22 mouse cellular contexts compared by ENCODE assay signal in the genomic region with DNA sequence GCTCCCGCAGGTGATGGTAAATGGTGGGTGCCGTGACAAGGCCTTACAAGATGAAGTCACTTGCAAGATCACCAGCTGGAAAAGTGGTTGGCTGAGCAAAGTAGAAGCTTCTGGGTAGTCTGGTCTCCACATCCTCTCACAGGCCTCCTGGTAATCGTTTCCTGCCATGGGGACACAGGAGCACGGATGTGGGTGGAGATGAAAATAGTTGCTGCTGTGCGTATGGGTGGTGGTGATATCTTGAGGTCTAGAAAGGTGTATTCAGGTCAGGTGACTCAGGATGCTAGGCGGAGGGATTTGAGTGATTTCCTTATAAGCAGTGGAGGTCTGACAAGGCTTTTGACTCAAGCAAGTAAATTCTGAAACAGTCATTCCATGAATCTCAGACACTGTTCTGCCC. TPM values are rescaled to one million over a fixed set of nuclear protein-coding genes. Genes with fewer than 3 reads are reported as not detected.
DNase-seq lines count a peak whose midpoint lies in the region; ATAC-seq lines count a peak whose summit lies in the region.
"Had no signal": no experiment of that assay in that cellular context is flagged by ENCODE, and none has a peak within 500 bp of the region (broad histone marks: within the 10 kb centered on the region; RNA-seq: fewer than 3 reads in every experiment).

No protein-coding gene starts in this region.

- H3K4me3 ChIP-seq in heart, embryonic 10.5 days, result no peak overlapping the region
- H3K4me3 ChIP-seq in midbrain, embryonic 13.5 days (replicated peaks), result no peak overlapping the region
- no peak overlapping the region for H3K4me3 ChIP-seq in midbrain, embryonic 10.5 days
- H3K4me3 ChIP-seq: embryonic facial prominence, embryonic 13.5 days; forebrain, embryonic 12.5 days; gastrocnemius, adult 2 months; heart, embryonic 13.5 days; hindbrain, embryonic 12.5 days had no signal

- no peaks in the 10 kb centered on the region for H3K9me3 ChIP-seq in heart, embryonic 10.5 days
- 0 out of 2 replicates have a peak, but pooled peaks cover 6% of the 10 kb centered on the region for H3K9me3 ChIP-seq in midbrain, embryonic 13.5 days
- no peaks in the 10 kb centered on the region for H3K9me3 ChIP-seq in midbrain, embryonic 10.5 days (replicated peaks)
- H3K9me3 ChIP-seq: embryonic facial prominence, embryonic 13.5 days; forebrain, embryonic 12.5 days; heart, embryonic 13.5 days; hindbrain, embryonic 12.5 days had no signal

- H3K36me3 ChIP-seq in heart, embryonic 10.5 days, result peaks cover 12% of the 10 kb centered on the region; the same call in 1 of the 2 replicates
- H3K36me3 ChIP-seq in midbrain, embryonic 13.5 days, result peaks cover 8% of the 10 kb centered on the region
- H3K36me3 ChIP-seq in midbrain, embryonic 10.5 days, result peaks cover 12% of the 10 kb centered on the region; the same call in 1 of the 2 replicates

- H3K4me2 ChIP-seq in midbrain, embryonic 13.5 days (replicated peaks), result no peak overlapping the region
- H3K4me2 ChIP-seq: embryonic facial prominence, embryonic 13.5 days; forebrain, embryonic 12.5 days; heart, embryonic 13.5 days; hindbrain, embryonic 12.5 days had no signal

- DNase-seq in heart, embryonic 10.5 days (ENCODE audit: low spot score), result peak; percentile 70
- DNase-seq in heart, postnatal 14 days, result no peak
- DNase-seq in thymus, postnatal 36 days, result peak; percentile 8 to 16
- no peak for DNase-seq in thymus, adult 18-20 months
- peak; percentile 45 for DNase-seq in induced T-regulatory cell, adult 2 months (ENCODE audit: low read depth)
- DNase-seq in midbrain, embryonic 10.5 days (ENCODE audit: low spot score), result no peak
- DNase-seq: adrenal gland, adult 2 months; adrenal gland, postnatal 25 days; cerebellum, adult 18-20 months; cerebellum, adult 9-11 months; cerebellum, postnatal 36 days; forebrain, postnatal 0 days; gastrocnemius, adult 2 months; gastrocnemius, postnatal 25 days; heart, postnatal 4 days had no signal

- no peaks in the 10 kb centered on the region for H3K4me1 ChIP-seq in heart, embryonic 10.5 days
- H3K4me1 ChIP-seq in midbrain, embryonic 13.5 days (replicated peaks), result no peaks in the 10 kb centered on the region
- no peaks in the 10 kb centered on the region for H3K4me1 ChIP-seq in midbrain, embryonic 10.5 days
- H3K4me1 ChIP-seq: forebrain, embryonic 12.5 days had no signal

- no peaks in the 10 kb centered on the region for H3K27me3 ChIP-seq in heart, embryonic 10.5 days (ENCODE audit: insufficient read depth, poor library complexity, severe bottlenecking)
- no peaks in the 10 kb centered on the region for H3K27me3 ChIP-seq in midbrain, embryonic 13.5 days
- no peaks in the 10 kb centered on the region for H3K27me3 ChIP-seq in midbrain, embryonic 10.5 days (ENCODE audit: low read depth, poor library complexity, severe bottlenecking)
- H3K27me3 ChIP-seq: embryonic facial prominence, embryonic 13.5 days; forebrain, embryonic 12.5 days; heart, embryonic 13.5 days; hindbrain, embryonic 12.5 days had no signal

- intact Hi-C loops in heart, postnatal 14 days (cut with DNase I), result no loop called here

- no peak overlapping the region for H3K9ac ChIP-seq in midbrain, embryonic 13.5 days (replicated peaks)
- H3K9ac ChIP-seq: embryonic facial prominence, embryonic 13.5 days; forebrain, embryonic 12.5 days; forebrain, postnatal 0 days; heart, embryonic 13.5 days; hindbrain, embryonic 12.5 days had no signal

- H3K27ac ChIP-seq in heart, embryonic 10.5 days, result no peak overlapping the region
- H3K27ac ChIP-seq in midbrain, embryonic 13.5 days, result no peak overlapping the region
- H3K27ac ChIP-seq in midbrain, embryonic 10.5 days (replicated peaks), result no peak overlapping the region
- H3K27ac ChIP-seq: embryonic facial prominence, embryonic 13.5 days; forebrain, embryonic 12.5 days; gastrocnemius, adult 2 months; heart, embryonic 13.5 days; hindbrain, embryonic 12.5 days had no signal

- 76% methylated on average over 6 of the region's 6 CpGs for WGBS in heart, embryonic 10.5 days
- 93% methylated on average over 6 of the region's 6 CpGs for WGBS in midbrain, embryonic 13.5 days
- WGBS in midbrain, embryonic 10.5 days, result 91% methylated on average over 6 of the region's 6 CpGs

- ATAC-seq in midbrain, embryonic 13.5 days, result no peak
- ATAC-seq: forebrain, postnatal 0 days; hindbrain, embryonic 16.5 days had no signal

RNA-seq across cellular contexts. Expression of a gene that starts 18.4 kb away (rescaled TPM):
- 0.86 and 0.92 TPM in 2 replicates for polyA plus RNA-seq in heart, embryonic 10.5 days (2016; fragmentation: Nextera tagmentation; extraction: Ambion mirVana)
- total RNA-seq in heart, postnatal 14 days (2021), result under 1 TPM in 1 of 2 experiments, not detected in 1; 0.15 TPM
- polyA plus RNA-seq in midbrain, embryonic 13.5 days (2015; fragmentation: Nextera tagmentation; extraction: Ambion mirVana), result 0.48 and 0.54 TPM in 2 replicates
- 0.69 and 0.88 TPM in 2 replicates for polyA plus RNA-seq in midbrain, embryonic 10.5 days (2016; fragmentation: Nextera tagmentation; extraction: Ambion mirVana)
- total RNA-seq: gastrocnemius, adult 2 months; gastrocnemius, postnatal 25 days; granulocyte monocyte progenitor cell, adult 5-6 weeks had no signal

RNA-seq across cellular contexts. Expression of a gene that starts 35.3 kb away (rescaled TPM):
- polyA plus RNA-seq in heart, embryonic 10.5 days (2016; fragmentation: Nextera tagmentation; extraction: Ambion mirVana), result 11.3 and 15.6 TPM in 2 replicates
- total RNA-seq in heart, postnatal 14 days (2021), result 1 to 10 TPM; 2.8 to 3.4 TPM
- polyA plus RNA-seq in midbrain, embryonic 13.5 days (2015; fragmentation: Nextera tagmentation; extraction: Ambion mirVana), result 20.2 and 20.4 TPM in 2 replicates
- polyA plus RNA-seq in midbrain, embryonic 10.5 days (2016; fragmentation: Nextera tagmentation; extraction: Ambion mirVana), result 18.3 and 24.2 TPM in 2 replicates

RNA-seq across cellular contexts. Expression of a gene that starts 35.6 kb away (rescaled TPM):
- polyA plus RNA-seq in heart, embryonic 10.5 days (2016; fragmentation: Nextera tagmentation; extraction: Ambion mirVana), result 12.1 and 13.2 TPM in 2 replicates
- 10 to 100 TPM in 1 of 2 experiments, 1 to 10 TPM in 1; 9.7 to 11.0 TPM for total RNA-seq in heart, postnatal 14 days (2021)
- polyA plus RNA-seq in midbrain, embryonic 13.5 days (2015; fragmentation: Nextera tagmentation; extraction: Ambion mirVana), result 17.1 and 18.9 TPM in 2 replicates
- polyA plus RNA-seq in midbrain, embryonic 10.5 days (2016; fragmentation: Nextera tagmentation; extraction: Ambion mirVana), result 15.9 and 18.5 TPM in 2 replicates

Comparison
In these comparisons a context has a peak if more than half of its experiments do, and no peak if none do; other contexts are left out.
1. DNase-seq: peak in heart, embryonic 10.5 days (single experiment), thymus, postnatal 36 days (2 of 2) and induced T-regulatory cell, adult 2 months (single experiment); none in heart, postnatal 14 days (0 of 2), thymus, adult 18-20 months (0 of 2) and midbrain, embryonic 10.5 days (single experiment).